Mouse (Mus musculus) mouse embryonic stem cell (cell line): Measurements from ENCODE around the gene Itga2b.

ENCODE experiments used
- in situ Hi-C, 2 experiments: fragments of 300-500 bp; cut with MboI; formaldehyde crosslinking; loops; 1 replicate in 1 of 2; 3 replicates in 1 of 2; pipeline ENCODE4 v1.14.3; 2019 to 2020; ENCODE audit warnings: low sequenced_read_pairs in 2 of 2, low pct_unique_long_range_greater_than_20kb in 1 of 2, mixed read lengths in 1 of 2; ENCODE audit not compliant: unreplicated experiment in 1 of 2

Gene Itga2b

DNA sequence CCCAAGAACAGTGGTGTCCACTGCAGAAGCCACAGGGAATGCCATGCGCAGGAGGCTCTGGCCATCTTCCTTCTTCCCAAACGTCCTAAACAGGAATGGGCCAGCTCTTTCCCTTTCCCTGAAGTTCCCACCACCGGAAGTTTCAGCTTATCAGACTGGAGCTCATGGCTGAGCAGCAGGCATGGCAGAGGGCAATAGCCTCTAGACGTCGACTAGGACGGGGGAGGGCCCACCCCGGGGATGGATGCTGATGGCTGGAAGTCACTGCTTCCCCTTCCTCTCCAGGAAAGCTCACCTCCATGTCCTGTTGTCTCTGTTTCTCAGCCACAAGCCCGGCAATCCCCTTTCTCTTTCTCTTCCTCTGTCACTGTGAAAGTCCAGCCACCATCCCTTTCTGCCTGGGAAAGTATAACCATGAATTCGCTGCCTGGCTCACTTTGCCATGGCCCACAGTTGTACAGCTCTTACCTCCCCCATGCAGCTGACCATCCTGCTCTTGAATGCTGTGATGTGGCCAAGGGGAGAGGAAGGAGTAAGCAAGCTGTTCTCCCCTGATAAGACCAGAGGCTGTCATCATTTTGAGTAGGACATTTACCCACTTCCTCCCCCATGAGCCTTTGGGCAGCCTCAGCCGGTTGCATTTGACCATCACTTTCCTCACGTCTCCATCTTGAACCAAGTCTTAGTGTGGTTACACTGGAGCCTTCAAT, at the start of gene Itga2b:
Itga2b (minus strand) TSS at position 475 of the 710 bp plus-strand sequence.
- in situ Hi-C loops, result loop anchor here (10.0 kb wide), 2 partner anchors 175 to 185 kb away; no protein-coding TSS in a partner anchor

DNA sequence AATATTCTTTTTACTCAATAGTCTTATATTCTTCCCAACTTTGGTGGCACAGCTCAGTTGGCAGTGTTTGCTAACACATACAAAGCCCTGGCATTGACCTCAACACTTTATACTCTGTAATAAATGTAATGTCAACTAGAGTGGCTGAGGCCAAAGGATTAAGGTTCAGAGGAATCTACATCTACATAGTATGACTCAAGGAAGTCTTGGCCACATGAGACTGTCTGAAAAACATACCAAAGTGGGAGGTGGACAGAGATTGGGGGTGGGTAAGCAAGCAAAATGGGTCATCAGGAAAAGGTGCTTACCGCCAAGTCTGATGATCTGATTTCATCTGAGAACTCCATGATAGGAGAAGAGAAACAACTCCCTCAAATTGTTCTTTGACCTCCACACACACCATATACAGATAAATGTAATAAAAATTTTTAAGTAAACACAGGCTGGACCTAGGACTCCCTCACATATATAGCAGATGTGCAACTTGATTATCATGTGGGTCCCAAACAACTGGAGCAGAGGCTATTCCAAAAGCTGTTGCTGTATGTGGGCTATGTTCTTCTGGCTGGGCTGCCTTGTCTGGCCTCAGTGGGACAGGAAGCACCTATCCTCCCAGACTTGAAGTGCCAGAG, 45.0 kb upstream of the Itga2b start:
- in situ Hi-C loops, result no loop called here

DNA sequence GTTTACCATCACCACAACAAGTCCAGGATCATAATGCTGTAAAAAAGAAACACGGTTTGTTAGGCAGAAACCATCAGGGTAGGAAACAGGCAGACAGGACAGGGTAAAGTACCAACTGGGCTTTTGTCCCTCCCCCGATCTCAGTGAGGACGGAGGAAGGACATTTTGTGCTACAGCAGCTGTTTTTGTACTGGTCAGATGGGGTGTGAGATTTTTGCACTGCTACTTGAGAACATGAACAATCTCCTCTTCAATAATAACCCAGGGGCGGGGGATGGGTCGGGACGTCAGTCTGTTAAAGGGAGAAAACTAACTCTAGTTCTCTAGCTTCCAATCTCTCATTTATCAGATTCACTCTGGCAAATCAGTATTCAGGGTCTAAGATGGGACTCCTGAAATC, 40.3 kb upstream of the Itga2b start:
- in situ Hi-C loops, result no loop called here

DNA sequence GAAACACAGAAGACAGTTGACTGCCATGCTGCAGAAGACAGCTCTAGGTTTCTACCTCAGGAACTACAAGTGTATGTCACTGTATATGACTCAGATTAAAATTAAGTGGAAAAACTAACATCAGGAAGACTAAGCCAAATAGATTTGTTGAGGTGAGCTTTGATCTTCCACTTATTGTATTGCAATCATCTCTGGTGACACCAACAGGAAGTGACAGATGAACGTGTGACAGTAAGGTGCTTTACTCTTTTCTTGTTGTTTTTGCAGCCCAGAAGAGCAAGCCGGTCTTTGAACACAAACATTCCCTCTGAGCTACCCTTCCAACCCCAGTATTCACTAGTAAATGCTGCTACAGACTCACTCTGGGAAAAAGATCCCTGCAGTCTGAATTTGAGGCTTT, 26.8 kb upstream of the Itga2b start:
- in situ Hi-C loops, result no loop called here

DNA sequence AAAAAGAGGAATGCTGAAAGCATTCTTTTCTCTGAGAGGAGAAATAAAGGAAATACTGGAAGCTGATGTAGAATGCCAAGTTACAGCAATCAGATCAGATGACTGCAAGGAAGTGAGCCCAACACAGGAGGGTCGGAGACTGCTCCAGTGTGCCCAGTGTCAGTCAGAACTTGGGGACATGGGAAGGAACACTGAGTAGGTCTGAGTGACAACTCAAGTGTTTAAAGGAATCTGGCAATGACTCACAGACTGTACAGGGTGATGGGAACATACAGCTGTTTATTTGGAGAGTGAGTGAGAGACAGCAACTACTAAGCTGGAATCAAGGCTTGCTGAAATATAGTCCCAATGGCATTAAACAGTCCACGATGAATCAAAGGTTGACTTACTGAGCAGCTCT, 26.3 kb upstream of the Itga2b start:
- in situ Hi-C loops, result no loop called here

DNA sequence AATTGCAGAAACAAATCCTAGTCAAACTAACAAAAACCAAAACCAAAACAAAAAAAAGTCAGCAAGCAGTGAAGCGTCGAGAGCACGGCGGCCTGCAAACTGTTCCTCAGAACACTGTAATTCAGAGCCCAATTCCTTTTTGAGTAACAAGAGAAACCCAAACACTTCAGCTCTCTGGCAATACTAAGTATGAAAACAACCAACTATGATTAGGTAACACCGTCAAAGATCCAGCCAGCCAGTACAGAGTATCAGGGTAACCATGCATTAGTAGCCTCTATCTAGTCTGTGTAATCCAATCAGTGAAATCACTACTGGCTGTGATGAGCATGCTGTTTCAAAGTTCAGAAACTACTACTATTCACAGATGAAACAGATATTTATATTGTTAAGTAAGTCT, 25.8 kb upstream of the Itga2b start:
- in situ Hi-C loops, result no loop called here

DNA sequence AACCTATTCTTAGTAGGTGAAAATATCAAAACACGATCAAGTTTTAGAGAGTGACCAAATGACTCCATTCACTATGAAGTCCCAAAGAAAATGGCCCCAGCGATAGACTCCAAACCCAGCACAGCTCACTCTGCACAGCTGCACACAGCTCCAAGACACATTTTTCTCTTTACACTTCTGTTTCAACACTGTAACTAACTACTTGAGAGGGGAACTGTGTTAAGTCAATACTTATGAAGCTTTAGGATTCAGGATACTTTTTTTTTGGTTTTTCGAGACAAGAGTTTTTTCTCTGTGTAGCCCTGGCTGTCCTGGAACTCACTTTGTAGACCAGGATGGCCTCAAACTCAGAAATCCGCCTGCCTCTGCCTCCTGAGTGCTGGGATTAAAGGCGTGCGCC, 25.2 kb upstream of the Itga2b start:
- in situ Hi-C loops, result no loop called here

DNA sequence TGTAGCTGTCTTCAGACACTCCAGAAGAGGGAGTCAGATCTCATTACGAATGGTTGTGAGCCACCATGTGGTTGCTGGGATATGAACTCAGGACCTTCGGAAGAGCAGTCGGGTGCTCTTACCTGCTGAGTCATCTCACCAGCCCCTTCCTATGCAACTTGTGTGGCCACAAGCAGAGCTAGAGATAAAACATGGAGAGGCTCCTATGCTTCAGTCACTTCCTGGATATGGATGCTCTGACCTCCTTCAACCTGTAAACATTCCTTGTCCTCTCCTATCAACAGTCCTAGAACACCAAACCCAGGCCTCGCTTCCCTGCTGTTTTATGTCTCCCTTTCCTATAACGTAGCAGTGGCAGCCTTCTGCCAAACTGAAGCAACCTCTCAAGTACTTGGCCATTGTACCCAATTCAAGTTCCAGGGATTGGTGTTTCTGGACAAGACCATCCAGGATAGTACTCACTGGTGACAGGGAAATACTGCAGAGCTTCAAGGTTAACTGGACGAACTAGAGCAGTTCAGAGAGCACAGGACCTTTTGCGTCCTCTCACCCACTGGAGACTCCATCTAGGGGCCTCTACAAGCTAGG, 24.2 kb upstream of the Itga2b start:
- in situ Hi-C loops, result no loop called here

DNA sequence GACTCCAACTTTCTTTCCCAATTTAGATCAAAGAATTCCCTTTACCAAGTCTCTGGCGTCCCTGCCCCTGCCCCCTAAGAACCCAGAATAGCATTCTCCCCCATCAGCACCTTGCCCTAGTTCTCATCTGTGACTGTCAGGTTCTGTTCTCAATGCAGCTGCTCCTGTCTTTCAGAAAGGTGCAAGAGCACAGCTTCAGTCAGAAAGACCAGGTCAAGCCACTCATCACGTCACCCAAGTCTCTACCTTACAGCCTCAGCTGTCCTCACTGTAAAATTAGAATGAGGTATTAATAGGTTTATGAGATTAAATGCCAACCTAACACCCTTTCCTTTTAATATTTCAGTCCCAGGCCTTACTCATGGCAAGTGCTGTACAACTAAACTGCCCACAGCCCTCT, 23.3 kb upstream of the Itga2b start:
- in situ Hi-C loops, result no loop called here

DNA sequence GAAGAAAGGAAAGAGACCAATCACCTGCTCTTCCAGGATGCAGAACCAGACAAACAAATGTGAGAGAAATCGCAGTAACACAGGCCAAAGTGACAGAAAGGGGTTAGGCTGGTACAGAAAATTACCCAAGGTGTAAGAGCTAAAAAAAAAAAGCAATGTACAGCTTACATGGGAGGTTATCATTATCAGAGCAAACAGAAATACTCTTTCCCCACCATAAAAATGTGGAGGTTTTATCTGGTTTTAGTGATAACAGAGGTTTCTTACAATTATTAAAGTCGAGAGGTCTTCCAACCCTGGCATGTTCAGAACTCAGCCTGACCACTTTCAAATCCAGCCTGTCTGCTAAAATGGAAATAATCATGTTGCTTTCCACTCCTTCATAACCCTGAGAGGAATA, 18.0 kb upstream of the Itga2b start:
- in situ Hi-C loops, result no loop called here

DNA sequence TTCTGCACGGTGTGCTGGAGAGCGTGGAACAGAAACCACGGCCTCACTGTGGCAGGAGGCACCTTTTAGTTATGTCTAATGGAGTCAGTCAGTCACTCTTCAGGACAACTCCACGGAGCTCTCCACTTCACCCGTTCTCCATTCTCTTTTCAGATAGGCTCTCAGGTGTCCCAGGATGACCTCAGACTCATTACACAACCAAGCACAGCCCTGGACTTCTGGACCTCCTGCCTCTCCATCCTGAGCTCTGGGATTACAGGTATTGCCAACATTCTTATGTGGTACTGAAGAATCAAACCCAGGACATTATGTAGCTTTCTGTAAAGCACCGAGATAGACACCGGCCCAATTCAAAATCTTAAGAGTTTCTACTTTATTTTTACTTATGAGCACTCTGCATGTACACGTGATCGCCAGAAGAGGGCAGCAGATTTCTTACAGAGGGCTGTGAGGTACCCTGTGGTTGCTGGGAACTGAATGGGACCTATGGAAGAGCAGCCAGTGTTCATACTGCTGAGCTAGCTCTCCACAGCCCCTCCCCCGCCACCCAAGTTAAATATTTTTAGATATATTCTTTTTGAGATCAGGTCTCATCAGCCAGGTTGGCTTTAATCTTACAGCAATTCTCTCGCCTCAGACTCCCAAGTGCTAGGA, 16.9 kb upstream of the Itga2b start:
- in situ Hi-C loops, result no loop called here

DNA sequence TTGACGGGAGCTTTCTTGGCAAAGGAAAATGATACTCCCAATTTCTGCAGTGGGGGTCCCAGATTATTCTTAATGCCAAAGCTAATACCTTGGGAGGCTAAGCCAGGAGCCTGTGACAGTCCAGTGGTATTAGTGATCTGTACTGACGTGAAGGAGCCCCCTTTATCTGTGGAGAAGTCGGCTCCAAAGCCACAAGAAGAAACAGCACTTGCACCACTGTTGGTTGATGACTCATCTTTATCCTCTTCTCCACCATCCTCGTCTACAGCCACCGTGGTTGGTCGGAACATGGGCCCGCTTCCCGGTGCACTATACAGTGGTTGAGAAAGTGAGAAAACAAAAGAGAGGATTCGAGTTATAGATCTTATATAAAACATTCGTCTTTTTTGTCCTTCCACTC, 11.9 kb upstream of the Itga2b start:
- in situ Hi-C loops, result no loop called here

DNA sequence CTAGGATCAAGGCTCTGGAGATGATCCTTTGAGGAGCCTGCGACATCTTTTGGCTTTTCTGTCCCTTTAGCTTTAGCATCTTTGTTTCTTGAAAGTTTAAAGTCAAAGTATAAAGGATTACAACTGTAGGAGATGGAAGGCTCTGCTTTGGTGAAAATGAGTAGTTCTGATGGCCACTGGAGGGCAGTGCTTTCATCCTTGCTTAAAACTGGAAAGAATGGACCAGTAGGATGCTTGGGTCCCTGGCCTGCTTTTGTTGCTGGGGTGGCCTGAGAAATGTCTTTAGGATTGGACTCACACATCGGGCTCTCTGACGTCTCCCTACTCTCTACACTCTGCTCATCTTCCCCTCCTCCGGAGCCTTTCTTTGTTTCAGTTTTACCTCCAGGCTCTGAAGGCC, 11.0 kb upstream of the Itga2b start:
- in situ Hi-C loops, result no loop called here

DNA sequence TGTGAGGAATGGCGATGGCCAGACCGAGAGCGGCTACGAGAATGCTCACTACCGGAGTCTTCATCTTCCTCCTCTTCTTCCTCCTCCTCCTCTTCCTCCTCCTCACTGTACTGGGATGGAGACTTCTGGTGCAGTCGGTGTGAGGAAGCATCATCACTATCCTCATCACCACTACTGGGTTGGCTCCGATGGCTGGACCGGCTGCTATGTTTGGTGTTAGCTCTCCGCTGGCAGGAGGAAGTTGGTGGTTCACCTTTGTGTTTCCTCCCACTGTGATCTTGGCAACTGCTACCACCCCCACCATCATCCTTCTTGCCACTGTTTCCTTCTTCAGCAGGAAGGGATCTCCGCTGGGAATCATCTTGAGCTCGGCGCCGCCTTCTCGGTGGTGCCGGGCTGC, 10.2 kb upstream of the Itga2b start:
- in situ Hi-C loops, result no loop called here

DNA sequence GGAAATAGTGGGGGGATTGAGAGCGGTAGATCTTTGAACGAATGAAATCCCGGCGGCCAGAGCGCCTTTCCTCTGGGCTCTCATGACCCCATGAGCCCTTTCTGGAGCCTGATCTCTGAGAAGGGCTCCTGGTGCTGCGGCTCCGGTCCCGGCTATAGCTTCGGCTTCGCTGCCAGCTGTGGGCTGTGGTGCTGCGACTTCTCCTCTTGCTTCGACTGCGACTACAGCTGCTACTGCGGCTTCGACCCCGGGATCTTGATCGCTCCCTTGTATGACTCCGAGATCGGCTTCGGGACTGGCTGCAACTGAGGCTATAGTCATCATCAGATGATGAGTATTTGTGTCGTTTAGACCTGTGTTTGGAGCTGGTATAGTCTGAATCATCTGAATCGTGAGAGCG, 9.7 kb upstream of the Itga2b start:
- in situ Hi-C loops, result loop anchor here in 1 of 2 experiments (10.0 kb wide), 1 partner anchor 175 kb away; no protein-coding TSS in a partner anchor

DNA sequence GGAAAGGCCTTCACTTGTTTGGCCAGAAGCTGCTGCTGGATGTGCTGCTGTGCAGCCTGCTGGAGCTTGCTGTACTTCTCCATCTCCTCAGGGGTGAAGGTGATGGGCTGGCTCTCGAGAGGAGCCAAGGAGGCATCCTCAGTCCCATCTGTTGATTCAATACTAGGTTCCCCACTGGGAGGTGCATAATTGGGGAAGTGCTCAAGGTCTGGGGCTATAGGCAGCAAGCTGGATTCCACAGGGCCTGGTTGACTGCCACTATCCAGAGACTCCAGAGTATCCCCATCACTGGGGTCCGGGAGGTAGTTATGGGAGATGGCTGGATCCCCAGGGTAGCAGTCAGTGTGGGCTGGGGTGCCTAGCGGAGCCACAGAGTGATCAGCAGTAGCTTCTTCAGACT, 8.7 kb upstream of the Itga2b start:
- in situ Hi-C loops, result loop anchor here in 1 of 2 experiments (10.0 kb wide), 1 partner anchor 176 kb away; no protein-coding TSS in a partner anchor

DNA sequence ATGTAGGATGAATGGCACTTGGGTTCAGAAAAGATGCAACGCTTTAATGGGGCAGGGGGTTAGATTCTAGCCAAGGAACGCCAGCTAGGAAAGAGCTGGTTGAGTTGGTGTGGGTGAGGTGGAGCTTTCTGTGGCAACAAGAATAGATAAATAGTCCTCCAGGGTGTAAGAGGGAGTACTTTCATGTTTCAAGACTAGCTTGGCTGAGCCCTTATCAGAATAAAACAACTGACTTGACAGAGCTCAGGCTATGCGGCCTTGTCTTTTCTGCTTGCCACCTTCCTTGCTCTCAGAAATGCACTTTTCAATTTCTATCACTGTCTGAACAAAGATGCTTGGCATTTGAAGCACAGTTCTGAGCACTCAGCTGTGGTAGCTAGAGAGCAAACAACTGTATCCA, 5.1 kb upstream of the Itga2b start:
- in situ Hi-C loops, result loop anchor here in 1 of 2 experiments (10.0 kb wide), 1 partner anchor 180 kb away; no protein-coding TSS in a partner anchor

DNA sequence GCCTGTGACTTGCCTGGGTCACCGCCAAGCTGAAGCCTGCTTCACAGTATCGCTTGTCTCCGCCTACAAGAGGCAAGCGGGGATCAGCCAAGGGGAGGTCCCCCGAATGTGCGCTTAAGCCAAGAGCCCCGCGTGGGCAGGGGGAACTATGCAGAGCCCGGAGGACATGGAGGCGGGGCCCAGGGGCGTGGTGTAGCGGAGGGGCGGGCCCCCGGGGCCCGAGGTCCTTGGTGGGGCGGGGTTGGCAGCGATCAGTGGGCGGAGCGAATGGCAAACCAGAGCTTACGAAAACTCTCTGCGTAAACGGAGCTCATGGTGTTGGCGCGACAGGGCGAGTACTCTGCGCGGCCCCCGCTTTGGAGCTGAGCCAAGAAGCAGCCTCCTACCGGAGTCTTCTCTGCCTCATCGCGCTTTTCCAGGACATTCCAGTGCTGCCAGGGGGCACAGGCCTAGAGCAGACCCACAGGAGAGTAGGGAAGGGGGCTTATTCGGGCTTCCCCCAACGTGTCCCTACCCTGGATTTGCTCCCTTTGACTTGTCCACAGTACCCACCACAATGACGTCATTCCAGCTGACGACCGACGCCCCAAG, 2.8 kb downstream of the Itga2b start:
- in situ Hi-C loops, result loop anchor here in 1 of 2 experiments (10.0 kb wide), 1 partner anchor 178 kb away; no protein-coding TSS in a partner anchor
